Mouse (Mus musculus): ENCODE measurements around the gene Frs2.

- no peak for TF ChIP-seq CTCF (IDR thresholded peaks at IDR 0.05; ENCODE audit: insufficient read depth, low read depth, low read length)
- no peak for TF ChIP-seq POLR2A (IDR thresholded peaks at IDR 0.05; ENCODE audit: insufficient read depth, low read depth, low read length)
Observed at GRCm38 (mm10) chr10:117105015-117105414, 43.3 kb downstream of the Frs2 start.
